Mouse (Mus musculus) C2C12 (cell line): ENCODE results near the gene Ndufv3.

ENCODE experiments used
- CEBPB ChIP-seq: IDR thresholded peaks from one replicate; pipeline ENCODE4 v1.6.1; 2011; ENCODE audit warnings: low read depth, mild to moderate bottlenecking, control low read depth, moderate library complexity
- CTCF ChIP-seq: IDR thresholded peaks from one replicate; pipeline ENCODE4 v1.5.1; 2011; ENCODE audit not compliant: control insufficient read depth, insufficient read depth, insufficient read length
- FOSL1 ChIP-seq: IDR thresholded peaks from one replicate; pipeline ENCODE4 v1.8.0; 2011; ENCODE audit warnings: mild to moderate bottlenecking, low read length; ENCODE audit not compliant: poor library complexity, insufficient read depth, severe bottlenecking
- MAX ChIP-seq: IDR thresholded peaks from one replicate; pipeline ENCODE4 v1.6.1; 2011; ENCODE audit warnings: mild to moderate bottlenecking, control low read depth
- MYOD1 ChIP-seq: IDR thresholded peaks from one replicate; pipeline ENCODE4 v1.6.1; 2011; ENCODE audit warnings: low read depth; ENCODE audit not compliant: control insufficient read depth, insufficient read length
- MYOG ChIP-seq: IDR thresholded peaks from one replicate; pipeline ENCODE4 v1.6.1; 2011; ENCODE audit not compliant: control insufficient read depth, insufficient read length; ENCODE audit errors: extremely low read depth
- USF1 ChIP-seq: IDR thresholded peaks from one replicate; pipeline ENCODE4 v1.6.1; 2011; ENCODE audit warnings: low read depth, mild to moderate bottlenecking, control low read depth, moderate library complexity

- TF ChIP-seq CTCF (no peak), FOSL1 (no peak), MYOD1 (no peak), USF1 (no peak), CEBPB (no peak), MYOG (no peak), MAX (peak; percentile 27)
These were observed at the start of gene Ndufv3, which contains the start of gene Wdr4 for GRCm38 (mm10) chr17:31519946-31520838.
